Mouse (Mus musculus) cerebellum, adult 18-20 months (tissue): Measurements from ENCODE around the gene Sept5.

Source experiments
- DNase-seq, 2 experiments: peaks; one replicate each; pipeline ENCODE4 v3.0.0; 2021

The Sept5 gene

DNA sequence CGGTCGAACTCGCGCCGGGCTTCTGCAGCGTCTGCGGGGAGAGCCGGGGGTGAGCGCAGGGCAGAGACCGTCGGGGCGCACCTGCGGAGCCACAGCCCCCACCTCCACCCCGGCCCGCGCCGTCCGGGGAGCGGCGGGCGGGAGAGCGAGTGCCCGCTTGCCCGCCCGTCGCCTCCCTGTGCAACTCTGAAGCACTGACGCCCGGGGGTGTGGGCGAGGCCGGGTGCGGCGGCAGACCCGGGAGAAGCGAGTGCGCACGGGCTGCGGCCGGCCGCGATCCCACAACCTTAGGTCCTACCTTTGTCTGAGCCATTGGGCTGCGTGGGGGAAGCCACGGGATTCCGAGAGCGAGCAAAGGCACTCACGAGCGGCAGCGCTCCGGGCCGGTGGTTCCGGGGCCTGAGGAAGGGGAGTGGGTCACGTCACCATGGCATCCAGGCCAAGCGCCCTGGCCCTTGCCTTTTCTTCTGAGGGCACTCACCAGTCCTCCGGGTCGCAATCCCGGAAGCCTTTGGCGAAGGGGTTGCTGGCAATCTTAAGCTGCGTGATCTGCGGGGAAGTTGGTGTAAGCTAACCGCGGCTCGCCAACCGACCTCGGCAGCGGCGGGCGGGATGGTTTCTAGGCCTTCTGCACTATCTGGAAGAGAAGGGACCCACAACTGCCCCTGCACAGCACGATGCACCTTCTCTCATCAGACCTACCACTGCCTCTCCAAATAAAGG lies 47.2 kb downstream of the Sept5 start:
- DNase-seq, result no peak

DNA sequence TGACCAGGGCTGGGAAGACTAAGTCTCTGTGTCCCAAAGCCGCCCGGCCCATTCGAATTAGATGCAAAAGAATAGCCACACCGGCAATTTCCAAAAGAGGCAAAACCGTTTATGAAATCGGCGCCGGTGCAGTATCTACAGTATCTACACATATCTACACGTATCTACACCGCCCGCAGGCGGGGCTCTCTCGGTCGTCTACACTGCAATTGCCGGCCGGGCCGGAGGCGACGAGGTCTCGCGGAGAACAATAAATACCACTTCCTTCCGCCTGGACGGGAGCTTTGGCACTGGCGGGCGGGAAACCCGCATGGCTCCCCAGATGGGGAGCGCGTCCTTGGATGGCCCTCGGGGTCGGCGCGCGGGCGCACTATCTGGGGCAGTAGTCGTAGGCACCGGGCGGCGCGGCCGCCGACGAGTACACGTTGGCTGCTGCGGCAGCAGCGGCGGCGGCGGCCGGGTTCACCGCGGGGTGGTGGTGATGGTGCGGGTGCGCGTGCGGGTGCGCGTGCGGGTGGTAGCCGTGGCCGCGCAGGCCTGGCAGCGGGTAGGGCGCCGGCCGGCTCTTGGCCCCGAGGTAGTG lies 48.0 kb downstream of the Sept5 start:
- no peak for DNase-seq

DNA sequence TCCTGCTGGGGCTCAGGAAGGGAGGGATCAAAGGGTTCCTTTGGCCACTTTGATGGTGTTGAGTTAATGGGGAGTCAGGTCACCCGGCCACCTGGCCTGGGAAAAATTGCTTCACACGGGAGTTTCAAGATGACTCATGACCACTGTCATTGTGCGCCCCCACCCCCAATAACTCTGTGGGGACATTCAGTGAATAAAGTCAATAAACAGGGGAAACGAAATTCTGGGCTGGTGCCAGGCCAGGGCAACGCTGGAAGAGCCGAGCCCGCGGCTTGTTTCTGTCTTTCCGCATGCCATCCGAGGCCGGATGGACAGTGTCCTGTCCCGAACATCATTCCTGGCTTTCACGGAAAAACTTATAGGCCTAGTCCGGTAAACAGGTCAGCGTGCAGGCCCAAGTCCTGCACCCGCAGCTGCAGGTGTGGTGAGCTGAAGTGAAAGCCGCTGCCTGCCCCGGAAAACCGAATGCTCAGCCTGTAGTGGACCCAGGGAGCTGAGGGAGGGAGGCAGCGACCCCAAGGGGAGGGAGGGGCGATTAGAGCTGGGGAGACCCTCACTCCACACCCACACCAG lies 48.6 kb downstream of the Sept5 start:
- DNase-seq, result no peak

DNA sequence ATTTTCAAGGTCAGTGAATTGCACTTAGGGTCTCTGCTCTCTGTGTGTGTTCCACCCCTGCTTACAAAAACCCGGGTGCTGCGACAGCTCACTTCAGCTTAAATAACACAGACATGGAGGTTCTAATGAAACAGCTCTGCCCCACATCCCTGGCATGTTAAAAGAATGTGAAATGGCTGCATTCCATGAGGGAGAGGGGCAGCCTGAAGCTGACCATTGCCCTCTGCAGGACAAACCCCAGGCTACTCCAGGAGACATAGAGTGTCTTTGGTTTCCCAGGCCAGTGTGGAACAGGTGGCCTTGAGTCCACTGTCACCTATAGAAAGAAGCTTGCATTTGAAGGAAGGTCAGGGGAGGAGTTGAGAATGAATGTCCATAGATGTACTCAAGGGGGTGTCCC lies 49.4 kb downstream of the Sept5 start:
- no peak for DNase-seq

DNA sequence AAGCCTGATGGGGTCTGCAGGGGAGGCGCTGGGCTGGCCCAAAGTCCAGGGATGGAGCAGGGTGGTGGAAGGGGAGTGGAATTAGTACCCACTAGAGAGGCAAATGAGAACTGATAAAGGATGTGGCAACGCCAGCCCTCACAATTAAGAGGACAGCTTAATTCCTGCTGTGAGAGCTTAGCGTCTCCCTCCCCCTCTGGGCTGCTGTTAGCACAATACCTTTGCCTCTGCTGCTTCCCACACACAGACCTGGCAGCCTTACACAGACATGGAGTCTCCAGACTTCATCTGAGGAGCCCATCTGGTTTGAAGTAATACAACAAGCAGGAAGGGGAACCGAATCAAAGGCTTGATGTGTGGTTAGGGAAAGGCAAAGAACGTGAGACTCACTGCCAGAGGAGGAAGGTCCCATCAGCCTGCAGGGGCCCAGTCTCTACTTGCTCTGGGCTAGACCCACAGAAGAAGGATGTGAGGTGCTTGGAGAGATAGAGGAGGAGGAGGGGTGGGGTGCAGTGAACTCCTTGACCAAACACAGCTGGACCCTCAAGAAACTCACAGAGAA lies 52.1 kb downstream of the Sept5 start:
- DNase-seq, result no peak

DNA sequence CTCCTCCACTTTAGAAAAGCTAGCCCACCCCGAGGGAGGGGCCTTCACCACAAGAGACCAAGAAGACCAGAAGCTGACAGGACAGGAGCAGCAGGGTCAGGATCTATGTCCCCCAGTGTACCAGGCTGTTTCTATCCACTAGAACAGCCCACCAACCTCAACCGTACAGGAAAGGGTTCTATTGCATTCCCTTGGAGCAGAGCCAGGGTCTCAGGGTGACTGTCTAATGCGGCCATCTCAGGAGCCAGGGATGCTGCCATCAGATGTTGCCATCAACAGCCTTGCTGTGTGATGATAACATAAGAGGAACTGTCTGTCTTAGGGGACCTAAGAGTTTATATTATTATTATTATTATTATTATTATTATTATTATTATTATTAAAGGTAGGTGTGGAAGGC lies 52.7 kb downstream of the Sept5 start:
- no peak for DNase-seq

DNA sequence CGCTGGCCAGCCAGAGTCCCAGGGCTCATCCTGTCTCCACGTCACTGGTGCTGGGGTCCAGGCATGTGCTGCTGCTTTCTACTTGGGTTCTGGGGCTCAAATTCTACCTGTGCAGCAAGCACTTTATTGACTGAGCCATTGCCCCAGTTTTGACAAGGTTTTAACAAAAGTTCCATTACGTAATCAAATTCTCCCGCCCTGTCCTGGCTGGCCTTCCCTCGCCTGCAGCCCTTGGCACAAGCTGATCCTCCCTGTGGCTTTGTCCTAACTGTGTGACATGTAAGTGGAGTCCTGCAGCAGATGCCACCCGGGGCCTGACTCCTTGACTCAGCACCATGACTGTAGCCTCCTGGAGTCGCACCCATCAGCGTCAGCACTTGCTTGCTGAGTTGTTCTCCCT lies 55.6 kb downstream of the Sept5 start:
- DNase-seq, result peak in 1 of 2 experiments; percentile 17
